Mouse (Mus musculus): ENCODE measurements around the gene Wdr38. TPM values are rescaled to one million over a fixed set of nuclear protein-coding genes. Genes with fewer than 3 reads are reported as not detected.

The Wdr38 gene
- under 1 TPM; 0.32 to 0.70 TPM for total RNA-seq (2021)
- long read RNA-seq, experiment 1 = 0 reads
- long read RNA-seq, experiment 2 = 0 reads

- intact Hi-C loops (cut with DNase I) = loop anchor here (1.0 to 2.0 kb wide), 2 partner anchors 70 to 201 kb away; partner anchors contain the start of gene Nr6a1
- H3K27ac ChIP-seq = peak within 1 kb of the TSS; percentile 45; the same call in 1 of the 2 replicates
- peak; percentile 87 to 91 for DNase-seq (ENCODE audit: extremely low spot score in 1 of 2, low spot score in 2 of 2)
- TF ChIP-seq CTCF (IDR thresholded peaks at IDR 0.05) = no peak; the same call in none of the 2 replicates
- peak within 1 kb of the TSS; percentile 44 for H3K4me3 ChIP-seq
These were observed at the start of gene Wdr38 for GRCm38 (mm10) chr2:38997386-38998374. Wdr38 (plus strand) TSS chr2:38997476.

DNA sequence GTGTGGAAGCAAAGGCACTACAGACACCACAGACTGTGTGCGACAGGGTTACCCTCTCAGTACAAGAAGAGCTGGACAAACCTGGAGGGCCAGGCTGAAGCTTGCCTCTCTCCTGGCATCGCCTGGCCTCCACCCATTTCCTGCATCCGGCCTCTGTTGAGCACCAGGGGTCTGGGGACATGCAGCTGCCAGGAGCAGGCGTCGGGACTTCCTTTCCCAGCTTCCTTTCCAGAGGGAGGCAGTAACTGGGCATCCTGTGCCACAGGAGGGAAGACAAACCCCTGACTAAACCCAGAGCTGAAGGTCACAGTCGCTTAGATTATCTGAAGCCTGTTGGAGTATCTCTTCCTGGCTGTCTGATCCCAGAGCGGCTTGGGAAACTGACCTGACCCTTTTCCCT lies 49.7 kb upstream of the Wdr38 start:
- no peak overlapping the region for H3K27ac ChIP-seq
- TF ChIP-seq CTCF (IDR thresholded peaks at IDR 0.05) = no peak
- H3K4me3 ChIP-seq = no peak overlapping the region
- intact Hi-C loops (cut with DNase I) = no loop called here
- no peak for DNase-seq (ENCODE audit: extremely low spot score in 1 of 2, low spot score in 2 of 2)

- DNase-seq (ENCODE audit: extremely low spot score in 1 of 2, low spot score in 2 of 2) = peak; percentile 74 to 75
- Histone ChIP-seq H3K4me3 (no peak overlapping the region), H3K27ac (peak overlapping the region; percentile 64; the same call in 1 of the 2 replicates)
- TF ChIP-seq CTCF (IDR thresholded peaks at IDR 0.05) = no peak
- intact Hi-C loops (cut with DNase I) = no loop called here
These were observed 47.0 kb upstream of the Wdr38 start for GRCm38 (mm10) chr2:38950281-38950719.

DNA sequence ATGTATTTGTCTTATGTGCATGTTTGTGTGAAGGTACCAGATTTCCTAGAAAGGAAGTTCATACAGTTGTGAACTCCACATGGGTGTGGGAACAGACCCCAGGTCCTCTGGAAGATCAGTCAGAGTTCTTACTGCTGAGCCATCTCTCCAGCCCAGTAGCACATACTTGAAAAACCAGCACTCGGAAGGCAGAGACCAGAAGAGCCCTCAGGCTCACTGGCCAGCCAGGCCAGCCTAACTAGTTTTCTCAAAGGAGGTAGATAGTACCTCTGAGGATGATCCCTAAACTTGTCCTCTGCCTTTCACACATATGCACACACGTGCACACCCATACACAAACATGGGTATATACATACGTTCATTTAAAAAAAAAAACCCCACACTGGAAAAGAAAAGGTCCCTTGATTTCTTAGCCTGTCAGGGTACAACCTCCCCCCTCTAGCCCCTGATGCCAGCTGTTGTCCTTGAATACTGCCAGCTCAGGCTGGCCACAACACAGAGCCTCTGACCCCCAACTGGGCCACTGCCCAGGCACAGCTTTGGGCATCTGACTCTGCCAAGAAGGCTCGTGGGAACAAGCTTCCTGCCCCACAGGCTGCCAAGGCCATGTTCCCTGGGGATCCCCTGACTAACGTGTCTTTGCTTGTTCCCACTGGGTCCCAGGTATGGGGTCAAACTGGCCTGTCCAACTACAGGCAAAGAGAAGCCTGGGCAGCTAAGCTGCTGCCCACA lies 44.0 kb upstream of the Wdr38 start:
- intact Hi-C loops (cut with DNase I) = no loop called here
- peak; percentile 42 to 63 for DNase-seq (ENCODE audit: extremely low spot score in 1 of 2, low spot score in 2 of 2)
- no peak for TF ChIP-seq CTCF (IDR thresholded peaks at IDR 0.05)
- Histone ChIP-seq H3K4me3 (no peak overlapping the region), H3K27ac (no peak overlapping the region)

- no peak for DNase-seq (ENCODE audit: extremely low spot score in 1 of 2, low spot score in 2 of 2)
- Histone ChIP-seq H3K27ac (no peak overlapping the region), H3K4me3 (no peak overlapping the region)
- no peak for TF ChIP-seq CTCF (IDR thresholded peaks at IDR 0.05)
- intact Hi-C loops (cut with DNase I) = no loop called here
These were observed 41.2 kb upstream of the Wdr38 start for GRCm38 (mm10) chr2:38956062-38956461.

GRCm38 (mm10) chr2:38957671-38958223 lies 39.5 kb upstream of the Wdr38 start:
- intact Hi-C loops (cut with DNase I) = no loop called here
- DNase-seq (ENCODE audit: extremely low spot score in 1 of 2, low spot score in 2 of 2) = no peak
- H3K27ac ChIP-seq = no peak overlapping the region
- H3K4me3 ChIP-seq = no peak overlapping the region
- TF ChIP-seq CTCF (IDR thresholded peaks at IDR 0.05) = no peak

DNA sequence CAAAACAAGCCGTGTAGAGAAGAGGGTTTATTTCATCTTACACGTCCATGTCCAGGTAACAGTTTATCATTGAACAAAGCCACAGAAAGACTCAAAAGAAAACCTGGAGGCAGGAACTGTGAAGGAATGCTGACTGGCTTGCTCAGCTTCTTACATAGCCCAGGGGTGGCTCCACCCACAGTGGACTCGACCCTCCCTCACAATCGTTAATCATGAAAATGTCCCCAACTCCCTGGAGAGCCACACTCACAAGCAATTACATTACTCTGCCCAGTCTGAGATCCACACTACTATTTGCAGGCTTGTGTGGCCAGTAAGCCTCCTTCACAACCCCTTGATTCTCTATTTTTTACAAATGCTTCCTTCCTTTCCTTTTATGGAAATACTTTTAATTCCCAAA lies 33.1 kb upstream of the Wdr38 start:
- no peak overlapping the region for H3K27ac ChIP-seq
- TF ChIP-seq CTCF (IDR thresholded peaks at IDR 0.05) = no peak
- DNase-seq (ENCODE audit: extremely low spot score in 1 of 2, low spot score in 2 of 2) = no peak
- H3K4me3 ChIP-seq = no peak overlapping the region
- intact Hi-C loops (cut with DNase I) = no loop called here

GRCm38 (mm10) chr2:38969650-38970049 lies 27.6 kb upstream of the Wdr38 start:
- Histone ChIP-seq H3K4me3 (no peak overlapping the region), H3K27ac (no peak overlapping the region)
- no peak for TF ChIP-seq CTCF (IDR thresholded peaks at IDR 0.05)
- DNase-seq (ENCODE audit: extremely low spot score in 1 of 2, low spot score in 2 of 2) = no peak
- intact Hi-C loops (cut with DNase I) = no loop called here

GRCm38 (mm10) chr2:38970057-38970456 lies 27.2 kb upstream of the Wdr38 start:
- intact Hi-C loops (cut with DNase I) = no loop called here
- DNase-seq (ENCODE audit: extremely low spot score in 1 of 2, low spot score in 2 of 2) = no peak
- TF ChIP-seq CTCF (IDR thresholded peaks at IDR 0.05) = no peak
- no peak overlapping the region for H3K4me3 ChIP-seq
- no peak overlapping the region for H3K27ac ChIP-seq

- intact Hi-C loops (cut with DNase I) = no loop called here
- no peak for DNase-seq (ENCODE audit: extremely low spot score in 1 of 2, low spot score in 2 of 2)
- no peak overlapping the region for H3K4me3 ChIP-seq
- TF ChIP-seq CTCF (IDR thresholded peaks at IDR 0.05) = no peak; the same call in 1 of the 2 replicates
- no peak overlapping the region for H3K27ac ChIP-seq
These were observed 24.1 kb upstream of the Wdr38 start for GRCm38 (mm10) chr2:38973223-38973622.

DNA sequence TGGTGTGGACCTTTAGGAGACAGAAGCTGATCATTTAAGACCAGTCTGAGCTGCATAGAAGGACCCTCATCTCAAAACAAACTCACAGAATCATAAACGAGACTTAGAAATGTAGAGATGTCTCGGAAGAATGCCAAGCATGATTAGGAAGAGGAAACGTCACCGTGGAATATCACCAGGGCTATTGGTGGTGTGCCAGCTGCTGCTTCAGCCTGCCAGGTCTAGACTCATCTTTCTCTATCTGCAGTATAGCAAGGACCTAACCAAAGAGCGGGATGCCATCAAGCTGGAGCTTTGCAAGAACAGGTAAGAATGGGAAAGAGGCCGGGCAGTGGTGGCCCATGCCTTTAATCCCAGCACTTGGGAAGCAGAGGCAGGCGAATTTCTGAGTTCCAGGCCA lies 23.6 kb upstream of the Wdr38 start:
- Histone ChIP-seq H3K27ac (no peak overlapping the region), H3K4me3 (no peak overlapping the region)
- TF ChIP-seq CTCF (IDR thresholded peaks at IDR 0.05) = no peak
- DNase-seq (ENCODE audit: extremely low spot score in 1 of 2, low spot score in 2 of 2) = no peak
- intact Hi-C loops (cut with DNase I) = no loop called here

Measured in left cerebral cortex, adult 2 months (tissue).